Mouse (Mus musculus) embryonic facial prominence, embryonic 12.5 days (tissue): ENCODE measurements around the gene Rtn4rl1. TPM values are rescaled to one million over a fixed set of nuclear protein-coding genes. Genes with fewer than 3 reads are reported as not detected.

Source experiments
- ATAC-seq: fragments of 200-750 bp; cut with Nextera tagmentation; 2 replicates; pipeline ENCODE4 v1.8.0; 2017; ENCODE audit not compliant: insufficient number of reproducible peaks, insufficient read depth, low FRiP score, low TSS enrichment
- H3K27ac ChIP-seq: fragments of 300-500 bp; sonication (generic); 2 replicates; pipeline ENCODE4 v1.5.1; 2016; ENCODE audit warnings: mild to moderate bottlenecking
- H3K27me3 ChIP-seq: fragments of 300-500 bp; sonication (generic); 2 replicates; pipeline ENCODE4 v1.6.1; 2016; ENCODE audit warnings: mild to moderate bottlenecking, moderate library complexity
- H3K36me3 ChIP-seq: fragments of 300-500 bp; sonication (generic); 2 replicates; pipeline ENCODE4 v1.6.1; 2016; ENCODE audit warnings: mild to moderate bottlenecking
- H3K4me1 ChIP-seq: fragments of 300-500 bp; sonication (generic); 2 replicates; pipeline ENCODE4 v1.6.1; 2016
- H3K4me2 ChIP-seq: fragments of 300-500 bp; sonication (generic); replicated peaks from 2 replicates; pipeline ENCODE4 v1.6.1; 2016; ENCODE audit warnings: mild to moderate bottlenecking, moderate library complexity
- H3K4me3 ChIP-seq: fragments of 300-500 bp; sonication (generic); 2 replicates; pipeline ENCODE4 v1.5.1; 2016; ENCODE audit warnings: mild to moderate bottlenecking
- H3K9ac ChIP-seq: fragments of 300-500 bp; sonication (generic); 2 replicates; pipeline ENCODE4 v1.6.1; 2016; ENCODE audit warnings: mild to moderate bottlenecking, moderate library complexity
- H3K9me3 ChIP-seq: fragments of 300-500 bp; sonication (generic); 2 replicates; pipeline ENCODE4 v1.6.1; 2016; ENCODE audit warnings: mild to moderate bottlenecking, moderate library complexity
- WGBS: fragments of 180-500 bp; shearing (Covaris S2); methylation state at CpG from one replicate; pipeline ENCODE4 v1.1.7; 2016; 5-methylcytosine and 5-hydroxymethylcytosine counted together
- polyA plus RNA-seq: library from polyadenylated mRNA; unstranded; fragments of >200 nt; fragmentation: Nextera tagmentation; extraction: Ambion mirVana; gene quantifications from 2 replicates; pipeline ENCODE4 v1.2.1, GENCODE M21; 2016

Rtn4rl1 gene
- polyA plus RNA-seq, 1 experiment from 2014 or later = 5.1 TPM

DNA sequence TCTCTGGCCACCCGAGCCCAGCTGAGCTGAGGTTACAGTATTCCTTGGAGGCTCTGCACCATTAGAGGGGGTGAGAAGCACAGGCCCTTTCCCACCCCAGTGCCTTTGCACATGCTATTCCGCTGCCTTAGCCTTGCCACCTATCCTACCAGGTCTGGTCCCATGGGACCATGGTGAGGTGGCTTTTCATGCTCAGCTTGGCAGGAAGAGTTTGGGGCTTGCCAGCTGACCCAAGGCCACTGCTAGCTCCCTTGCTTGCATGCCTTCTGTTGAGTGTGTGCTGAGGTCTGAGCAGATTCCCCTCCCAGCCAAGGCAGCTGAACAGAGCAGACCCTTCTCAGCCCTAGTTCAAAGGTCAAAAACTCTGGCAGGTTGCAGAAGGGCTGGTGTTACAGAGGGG is 67.4 kb downstream of the Rtn4rl1 start:
- no peak overlapping the region for H3K4me3 ChIP-seq
- no peak for ATAC-seq
- H3K4me1 ChIP-seq = peaks cover 27% of the 10 kb centered on the region

DNA sequence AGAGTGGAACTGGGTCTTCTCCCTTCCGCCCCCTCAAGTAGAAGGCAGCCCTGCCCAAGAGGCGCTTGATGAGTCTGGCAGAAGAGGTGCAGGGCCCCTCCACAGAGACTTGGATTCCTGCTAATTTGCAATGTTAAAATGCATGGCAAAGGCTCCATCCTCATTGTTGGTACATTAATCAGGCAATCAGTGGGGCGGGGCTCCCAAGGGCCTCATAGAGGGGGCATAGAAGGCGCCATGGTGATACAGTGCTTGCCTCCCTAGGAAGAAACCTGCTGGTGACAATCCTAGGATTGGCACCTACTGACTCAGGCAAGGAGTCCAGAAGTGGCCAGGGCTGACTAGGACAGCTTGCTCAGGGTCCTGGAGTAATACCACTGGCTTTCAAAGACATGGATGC is 68.1 kb downstream of the Rtn4rl1 start:
- H3K27ac ChIP-seq = no peak overlapping the region
- no peak for ATAC-seq
- no peak overlapping the region for H3K4me3 ChIP-seq
- H3K9ac ChIP-seq = no peak overlapping the region
- no peak overlapping the region for H3K4me2 ChIP-seq
- no peaks in the 10 kb centered on the region for H3K36me3 ChIP-seq
- no peaks in the 10 kb centered on the region for H3K9me3 ChIP-seq
- 90% methylated on average over 4 of the region's 4 CpGs for WGBS
- H3K27me3 ChIP-seq = 0 out of 2 replicates have a peak, but pooled peaks cover 2% of the 10 kb centered on the region
- peaks cover 27% of the 10 kb centered on the region for H3K4me1 ChIP-seq

More for the DNA sequence above, 67.4 kb downstream of the Rtn4rl1 start:
- WGBS = 90% methylated on average over 2 of the region's 2 CpGs
- H3K27me3 ChIP-seq = 0 out of 2 replicates have a peak, but pooled peaks cover 2% of the 10 kb centered on the region
- H3K9me3 ChIP-seq = no peaks in the 10 kb centered on the region
- H3K4me2 ChIP-seq = no peak overlapping the region
- no peak overlapping the region for H3K27ac ChIP-seq
- H3K9ac ChIP-seq = no peak overlapping the region
- no peaks in the 10 kb centered on the region for H3K36me3 ChIP-seq

DNA sequence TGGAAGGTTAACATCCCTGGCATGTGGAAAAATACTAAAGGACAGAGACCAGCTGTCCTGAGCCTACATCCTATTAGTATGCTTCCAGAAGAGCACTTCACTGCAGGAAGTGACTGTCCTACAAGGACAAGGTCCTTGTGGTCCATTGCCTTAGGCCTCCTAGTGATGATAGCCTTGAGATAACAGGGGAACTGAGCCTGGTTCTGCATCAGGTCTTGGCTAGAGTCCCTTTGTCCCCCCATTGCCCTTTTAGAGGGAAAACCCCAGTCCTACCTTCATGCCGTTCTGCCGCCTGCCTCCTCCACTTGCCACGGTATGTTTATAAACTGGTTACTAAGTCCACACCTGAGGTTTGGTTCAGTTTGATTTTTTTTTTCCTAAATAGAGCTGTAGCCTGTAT is 68.6 kb downstream of the Rtn4rl1 start:
- Histone ChIP-seq H3K9ac (0 out of 2 replicates have a peak overlapping the region, but pooled peaks have one; percentile 15), H3K27me3 (0 out of 2 replicates have a peak, but pooled peaks cover 2% of the 10 kb centered on the region), H3K36me3 (no peaks in the 10 kb centered on the region), H3K4me1 (peaks cover 27% of the 10 kb centered on the region), H3K4me2 (no peak overlapping the region), H3K9me3 (no peaks in the 10 kb centered on the region), H3K4me3 (no peak overlapping the region), H3K27ac (no peak overlapping the region)
- ATAC-seq = no peak
- 76% methylated on average over 3 of the region's 3 CpGs for WGBS

DNA sequence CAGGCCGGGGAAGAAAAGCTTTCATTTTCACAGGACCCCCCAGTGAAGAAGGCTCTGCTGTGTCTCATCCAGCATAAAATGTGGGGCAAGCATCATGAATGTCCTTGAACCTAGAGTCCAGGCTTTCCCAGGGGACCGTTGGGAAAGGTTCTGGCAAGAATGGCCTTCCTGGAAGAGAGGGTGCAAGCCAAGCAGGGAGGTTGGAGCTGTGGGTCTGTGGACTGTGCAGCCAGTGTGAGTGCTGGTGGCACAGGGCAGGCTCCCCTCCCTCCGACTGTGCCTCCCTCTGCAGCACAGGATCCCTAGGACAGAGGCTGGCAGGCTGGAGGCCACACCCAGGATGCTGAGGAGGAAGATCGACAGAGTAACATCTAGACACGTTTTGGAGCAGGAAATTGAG is 69.2 kb downstream of the Rtn4rl1 start:
- H3K36me3 ChIP-seq = no peaks in the 10 kb centered on the region
- no peak overlapping the region for H3K27ac ChIP-seq
- no peak overlapping the region for H3K4me2 ChIP-seq
- no peak for ATAC-seq
- H3K4me1 ChIP-seq = peaks cover 29% of the 10 kb centered on the region
- WGBS = 50% methylated on average over 5 of the region's 5 CpGs
- H3K4me3 ChIP-seq = no peak overlapping the region
- 0 out of 2 replicates have a peak overlapping the region, but pooled peaks have one; percentile 15 for H3K9ac ChIP-seq
- no peaks in the 10 kb centered on the region for H3K9me3 ChIP-seq
- H3K27me3 ChIP-seq = 0 out of 2 replicates have a peak, but pooled peaks cover 2% of the 10 kb centered on the region

DNA sequence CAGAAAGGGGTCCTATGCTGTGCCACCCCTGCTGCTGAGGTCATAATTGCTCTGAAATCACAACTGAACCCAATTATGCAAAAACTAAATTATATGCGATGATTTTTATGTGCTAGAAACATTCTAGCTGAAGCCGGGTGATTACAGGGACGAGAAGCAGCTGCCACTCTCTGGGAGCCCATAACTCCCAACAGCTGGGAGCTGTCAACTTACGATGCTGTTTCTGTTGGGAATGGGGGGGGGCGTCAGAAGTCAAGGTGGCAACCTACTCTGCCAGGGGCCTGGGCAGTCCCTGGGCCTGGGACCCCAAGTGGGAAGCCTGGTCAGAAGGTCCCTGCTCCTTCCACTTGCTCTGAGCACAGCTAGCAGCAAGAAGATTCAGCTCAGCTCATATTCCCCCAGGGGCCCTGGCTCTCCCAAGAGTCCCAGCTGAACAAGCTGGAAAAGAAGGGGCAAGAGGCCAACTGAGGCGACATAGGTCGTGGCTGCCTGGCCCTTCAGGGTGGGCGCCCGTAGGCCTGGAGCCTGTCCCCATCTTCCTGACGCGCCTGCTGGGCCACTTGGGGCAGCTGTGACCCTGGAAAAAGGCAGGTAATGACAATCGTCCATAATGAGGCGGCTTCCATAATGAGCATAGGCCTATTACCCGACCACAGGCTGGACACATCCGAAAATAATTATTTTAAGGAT is 69.8 kb downstream of the Rtn4rl1 start:
- Histone ChIP-seq H3K27me3 (0 out of 2 replicates have a peak, but pooled peaks cover 2% of the 10 kb centered on the region), H3K4me1 (peaks cover 30% of the 10 kb centered on the region)

DNA sequence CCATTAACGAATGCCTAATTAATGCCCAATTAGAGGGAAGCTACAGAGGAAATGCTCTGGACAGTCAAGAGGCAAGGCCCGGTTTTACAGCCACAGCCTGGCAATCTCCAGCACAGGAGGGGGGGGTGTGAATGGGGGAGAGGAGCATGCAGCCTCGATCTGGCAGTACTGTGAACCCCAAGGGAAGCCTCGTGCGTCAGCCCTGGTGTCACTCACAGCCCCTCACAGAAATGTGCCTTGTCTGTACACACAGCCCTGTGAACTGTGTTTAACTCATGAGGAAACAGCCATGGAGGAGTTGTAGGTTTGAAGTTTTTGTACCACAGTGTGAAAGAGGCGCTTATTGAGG is 70.4 kb downstream of the Rtn4rl1 start:
- no peaks in the 10 kb centered on the region for H3K36me3 ChIP-seq
- no peak overlapping the region for H3K27ac ChIP-seq
- H3K4me3 ChIP-seq = no peak overlapping the region
- no peaks in the 10 kb centered on the region for H3K9me3 ChIP-seq
- 0 out of 2 replicates have a peak, but pooled peaks cover 2% of the 10 kb centered on the region for H3K27me3 ChIP-seq
- H3K9ac ChIP-seq = no peak overlapping the region
- ATAC-seq = no peak
- 35% methylated on average over 6 of the region's 6 CpGs for WGBS
- no peak overlapping the region for H3K4me2 ChIP-seq
- H3K4me1 ChIP-seq = peaks cover 30% of the 10 kb centered on the region

More for the DNA sequence above, 69.8 kb downstream of the Rtn4rl1 start:
- Histone ChIP-seq H3K27ac (peak overlapping the region; percentile 11; the same call in 1 of the 2 replicates), H3K4me3 (no peak overlapping the region), H3K4me2 (no peak overlapping the region), H3K9ac (no peak overlapping the region), H3K36me3 (no peaks in the 10 kb centered on the region), H3K9me3 (no peaks in the 10 kb centered on the region)
- 43% methylated on average over 15 of the region's 15 CpGs for WGBS
- no peak for ATAC-seq

DNA sequence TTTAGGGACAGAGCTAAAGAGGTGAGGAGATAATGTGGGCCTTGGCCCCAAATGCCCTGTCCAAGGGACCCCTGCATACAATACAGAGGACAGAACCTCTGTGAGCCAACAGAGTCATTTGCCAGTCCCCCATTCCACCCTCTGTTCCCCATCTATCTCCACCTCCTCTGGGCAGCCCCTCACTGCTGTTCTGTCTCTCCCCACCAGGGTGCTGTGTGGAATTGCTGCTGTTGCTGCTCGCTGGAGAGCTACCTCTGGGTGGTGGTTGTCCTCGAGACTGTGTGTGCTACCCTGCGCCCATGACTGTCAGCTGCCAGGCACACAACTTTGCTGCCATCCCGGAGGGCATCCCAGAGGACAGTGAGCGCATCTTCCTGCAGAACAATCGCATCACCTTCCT is 71.0 kb downstream of the Rtn4rl1 start:
- Histone ChIP-seq H3K27ac (no peak overlapping the region), H3K9me3 (no peaks in the 10 kb centered on the region), H3K4me3 (no peak overlapping the region), H3K4me1 (peaks cover 30% of the 10 kb centered on the region), H3K9ac (no peak overlapping the region), H3K4me2 (no peak overlapping the region), H3K27me3 (0 out of 2 replicates have a peak, but pooled peaks cover 2% of the 10 kb centered on the region), H3K36me3 (no peaks in the 10 kb centered on the region)
- 89% methylated on average over 6 of the region's 6 CpGs for WGBS
- no peak for ATAC-seq

DNA sequence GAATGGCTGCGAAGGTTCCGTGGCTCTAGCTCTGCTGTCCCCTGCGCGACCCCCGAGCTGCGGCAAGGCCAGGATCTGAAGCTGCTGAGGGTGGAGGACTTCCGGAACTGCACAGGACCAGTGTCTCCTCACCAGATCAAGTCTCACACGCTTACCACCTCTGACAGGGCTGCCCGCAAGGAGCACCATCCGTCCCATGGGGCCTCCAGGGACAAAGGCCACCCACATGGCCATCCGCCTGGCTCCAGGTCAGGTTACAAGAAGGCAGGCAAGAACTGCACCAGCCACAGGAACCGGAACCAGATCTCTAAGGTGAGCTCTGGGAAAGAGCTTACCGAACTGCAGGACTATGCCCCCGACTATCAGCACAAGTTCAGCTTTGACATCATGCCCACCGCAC is 72.0 kb downstream of the Rtn4rl1 start:
- ATAC-seq = no peak
- Histone ChIP-seq H3K27ac (no peak overlapping the region), H3K9ac (no peak overlapping the region), H3K4me2 (no peak overlapping the region), H3K9me3 (no peaks in the 10 kb centered on the region), H3K36me3 (no peaks in the 10 kb centered on the region), H3K27me3 (0 out of 2 replicates have a peak, but pooled peaks cover 2% of the 10 kb centered on the region), H3K4me3 (no peak overlapping the region), H3K4me1 (peaks cover 30% of the 10 kb centered on the region)
- WGBS = 44% methylated on average over 15 of the region's 15 CpGs

DNA sequence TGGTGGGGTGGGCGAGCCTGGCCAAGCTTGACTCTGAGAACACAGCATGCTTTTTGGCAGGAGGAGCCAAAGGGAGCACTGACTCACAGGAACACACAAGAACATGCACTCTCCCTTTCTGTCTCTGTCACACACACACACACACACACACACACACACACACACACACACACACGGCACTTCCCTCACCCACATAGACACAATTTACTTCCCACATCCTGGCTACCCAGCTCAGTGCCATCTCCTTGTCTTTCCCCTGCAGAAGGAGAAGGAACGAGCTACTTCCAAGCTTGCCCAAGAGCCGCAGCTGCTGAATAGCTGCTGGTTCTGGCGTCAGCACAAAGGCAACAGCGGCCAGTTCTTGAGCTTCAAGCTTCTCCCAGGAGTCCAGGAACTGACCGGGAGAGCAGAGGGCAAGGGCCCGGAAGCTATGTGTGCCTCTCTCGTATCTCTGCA is 74.3 kb downstream of the Rtn4rl1 start:
- Histone ChIP-seq H3K4me2 (no peak overlapping the region), H3K27ac (no peak overlapping the region), H3K4me1 (peaks cover 22% of the 10 kb centered on the region), H3K36me3 (no peaks in the 10 kb centered on the region), H3K9me3 (no peaks in the 10 kb centered on the region), H3K27me3 (0 out of 2 replicates have a peak, but pooled peaks cover 2% of the 10 kb centered on the region), H3K4me3 (no peak overlapping the region), H3K9ac (0 out of 2 replicates have a peak overlapping the region, but pooled peaks have one; percentile 8)
- no peak for ATAC-seq
- 27% methylated on average over 9 of the region's 9 CpGs for WGBS

DNA sequence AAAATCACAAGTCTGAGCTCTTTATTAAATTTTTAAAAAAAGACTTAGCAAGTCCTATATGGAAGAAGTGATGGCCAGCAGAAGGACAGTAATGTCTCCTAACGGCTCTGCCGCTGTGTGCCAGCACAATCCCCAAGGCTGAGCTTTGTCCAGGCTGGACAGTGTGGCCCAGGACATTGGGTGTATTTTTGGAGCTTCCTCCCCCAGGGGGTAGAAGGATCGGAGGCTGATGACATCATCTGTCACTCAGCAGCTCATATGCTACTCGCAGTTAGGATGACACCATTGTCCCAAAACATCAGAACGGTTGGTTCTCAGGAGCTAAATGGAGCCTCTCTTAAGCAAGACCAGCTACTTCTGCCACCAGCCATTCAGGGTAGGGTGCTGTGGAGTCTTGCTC is 74.9 kb downstream of the Rtn4rl1 start:
- H3K4me2 ChIP-seq = no peak overlapping the region
- ATAC-seq = no peak
- 64% methylated on average over 5 of the region's 5 CpGs for WGBS
- H3K36me3 ChIP-seq = no peaks in the 10 kb centered on the region
- no peaks in the 10 kb centered on the region for H3K9me3 ChIP-seq
- no peak overlapping the region for H3K4me3 ChIP-seq
- H3K27me3 ChIP-seq = 0 out of 2 replicates have a peak, but pooled peaks cover 2% of the 10 kb centered on the region
- no peak overlapping the region for H3K27ac ChIP-seq
- H3K4me1 ChIP-seq = peaks cover 16% of the 10 kb centered on the region; the same call in 1 of the 2 replicates
- no peak overlapping the region for H3K9ac ChIP-seq

DNA sequence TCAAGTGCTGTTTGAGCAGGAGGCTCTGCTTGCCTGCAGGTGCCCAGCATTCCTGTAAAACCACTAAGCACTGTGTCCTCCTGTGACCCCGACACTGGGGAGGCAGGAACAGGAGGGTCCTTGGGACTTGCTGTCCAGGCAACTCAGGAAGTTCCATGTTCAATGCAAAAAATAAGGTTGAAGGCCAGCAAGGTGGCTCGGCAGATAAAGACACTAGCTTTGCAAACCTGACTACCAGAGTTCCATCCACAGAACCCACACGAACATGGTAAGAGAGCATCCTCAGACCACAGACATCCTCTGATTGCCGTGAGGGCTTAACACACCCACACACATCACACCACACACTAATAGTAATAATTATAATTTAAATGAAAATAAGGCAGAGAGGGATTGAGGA is 75.6 kb downstream of the Rtn4rl1 start:
- H3K36me3 ChIP-seq = no peaks in the 10 kb centered on the region
- peaks cover 11% of the 10 kb centered on the region; the same call in 1 of the 2 replicates for H3K4me1 ChIP-seq
- H3K4me3 ChIP-seq = no peak overlapping the region
- 73% methylated on average over 4 of the region's 4 CpGs for WGBS
- no peak overlapping the region for H3K4me2 ChIP-seq
- no peak overlapping the region for H3K27ac ChIP-seq
- H3K9ac ChIP-seq = no peak overlapping the region
- 0 out of 2 replicates have a peak, but pooled peaks cover 2% of the 10 kb centered on the region for H3K27me3 ChIP-seq
- no peak for ATAC-seq
- no peaks in the 10 kb centered on the region for H3K9me3 ChIP-seq
